ENCODE assay signal across 12 mouse cellular contexts in genomic region chr12:112301411-112301891, GRCm38 (mm10).
DNase-seq lines count a peak whose midpoint lies in the region; ATAC-seq and TF ChIP-seq lines count a peak whose summit lies in the region.
"Had no signal": no experiment of that assay in that cellular context is flagged by ENCODE, and none has a peak within 500 bp of the region (broad histone marks: within the 10 kb centered on the region; RNA-seq: fewer than 3 reads in every experiment).

No protein-coding gene starts in this region.

- WGBS in hindbrain, embryonic 10.5 days = 5% methylated on average over 13 of the region's 13 CpGs
- WGBS in hindbrain, postnatal 0 days = 16% methylated on average over 13 of the region's 13 CpGs
- WGBS in hindbrain, embryonic 14.5 days = 9% methylated on average over 13 of the region's 13 CpGs
- WGBS in neural tube, embryonic 12.5 days = 8% methylated on average over 13 of the region's 13 CpGs

- no peak overlapping the region for H3K4me2 ChIP-seq in hindbrain, postnatal 0 days (ENCODE audit: low read depth, low read length)
- peak overlapping the region; percentile 21 for H3K4me2 ChIP-seq in hindbrain, embryonic 14.5 days (replicated peaks)
- H3K4me2 ChIP-seq in neural tube, embryonic 12.5 days (replicated peaks) = peak overlapping the region; percentile 37

- no peak for TF ChIP-seq CTCF in hindbrain, postnatal 0 days (IDR thresholded peaks at IDR 0.05; ENCODE audit: low read depth)

- no peak overlapping the region for H3K9ac ChIP-seq in hindbrain, postnatal 0 days (replicated peaks; ENCODE audit: low read length)
- H3K9ac ChIP-seq in hindbrain, embryonic 14.5 days = no peak overlapping the region
- no peak overlapping the region for H3K9ac ChIP-seq in neural tube, embryonic 12.5 days

- peak overlapping the region; percentile 23 for H3K4me3 ChIP-seq in hindbrain, embryonic 10.5 days
- H3K4me3 ChIP-seq in hindbrain, postnatal 0 days (ENCODE audit: low read length) = no peak overlapping the region
- H3K4me3 ChIP-seq in hindbrain, embryonic 14.5 days (replicated peaks; ENCODE audit: low read length) = no peak overlapping the region
- no peak overlapping the region for H3K4me3 ChIP-seq in neural tube, embryonic 12.5 days
- H3K4me3 ChIP-seq: left cerebral cortex, adult 2 months had no signal

- peaks cover 78% of the 10 kb centered on the region for H3K27me3 ChIP-seq in hindbrain, embryonic 10.5 days (ENCODE audit: insufficient read depth, poor library complexity, severe bottlenecking)
- H3K27me3 ChIP-seq in hindbrain, postnatal 0 days (ENCODE audit: insufficient read depth, low read length) = no peaks in the 10 kb centered on the region
- peaks cover 9% of the 10 kb centered on the region; the same call in 1 of the 2 replicates for H3K27me3 ChIP-seq in hindbrain, embryonic 14.5 days (ENCODE audit: control insufficient read depth, insufficient read depth, low read length)
- peaks cover 35% of the 10 kb centered on the region for H3K27me3 ChIP-seq in neural tube, embryonic 12.5 days (replicated peaks)

- no peaks in the 10 kb centered on the region for H3K36me3 ChIP-seq in hindbrain, embryonic 10.5 days
- H3K36me3 ChIP-seq in hindbrain, postnatal 0 days (ENCODE audit: insufficient read depth, low read length) = no peaks in the 10 kb centered on the region
- no peaks in the 10 kb centered on the region for H3K36me3 ChIP-seq in hindbrain, embryonic 14.5 days (replicated peaks; ENCODE audit: control insufficient read depth, insufficient read depth)
- H3K36me3 ChIP-seq in neural tube, embryonic 12.5 days = no peaks in the 10 kb centered on the region

- no peak for ATAC-seq in hindbrain, postnatal 0 days
- no peak for ATAC-seq in hindbrain, embryonic 14.5 days (ENCODE audit: low FRiP score)
- ATAC-seq in neural tube, embryonic 12.5 days (ENCODE audit: low FRiP score, low read depth) = 0 out of 2 replicates have a peak, but pooled peaks have one; percentile 8
- ATAC-seq: intestine, postnatal 0 days had no signal

- no peaks in the 10 kb centered on the region for H3K9me3 ChIP-seq in hindbrain, embryonic 10.5 days
- no peaks in the 10 kb centered on the region for H3K9me3 ChIP-seq in hindbrain, postnatal 0 days (ENCODE audit: low read length)
- H3K9me3 ChIP-seq in hindbrain, embryonic 14.5 days (ENCODE audit: control insufficient read depth, low read length) = no peaks in the 10 kb centered on the region
- no peaks in the 10 kb centered on the region for H3K9me3 ChIP-seq in neural tube, embryonic 12.5 days

- peaks cover 56% of the 10 kb centered on the region for H3K4me1 ChIP-seq in hindbrain, embryonic 10.5 days (replicated peaks)
- peaks cover 14% of the 10 kb centered on the region for H3K4me1 ChIP-seq in hindbrain, postnatal 0 days (ENCODE audit: insufficient read depth, low read length)
- peaks cover 18% of the 10 kb centered on the region for H3K4me1 ChIP-seq in hindbrain, embryonic 14.5 days (replicated peaks; ENCODE audit: control insufficient read depth, insufficient read depth, low read length)
- H3K4me1 ChIP-seq in neural tube, embryonic 12.5 days = peaks cover 30% of the 10 kb centered on the region

- H3K27ac ChIP-seq in hindbrain, embryonic 10.5 days = peak overlapping the region; percentile 64
- no peak overlapping the region for H3K27ac ChIP-seq in hindbrain, postnatal 0 days
- no peak overlapping the region for H3K27ac ChIP-seq in hindbrain, embryonic 14.5 days
- no peak overlapping the region for H3K27ac ChIP-seq in neural tube, embryonic 12.5 days
- H3K27ac ChIP-seq: left cerebral cortex, adult 2 months; stomach, postnatal 0 days had no signal

- peak; percentile 75 for DNase-seq in hindbrain, embryonic 10.5 days (ENCODE audit: low spot score)
- no peak for DNase-seq in hindbrain, postnatal 0 days (ENCODE audit: low spot score)
- DNase-seq in embryo, embryonic 9.5 days (ENCODE audit: extremely low spot score) = peak; percentile 61
- no peak for DNase-seq in hindbrain, embryonic 14.5 days (ENCODE audit: low spot score)
- no peak for DNase-seq in cerebellum, adult 9-11 months
- DNase-seq in cerebellum, adult 18-20 months = no peak
- DNase-seq: cerebellum, postnatal 25 days; right cerebral cortex, postnatal 14 days had no signal

Comparison
In these comparisons a context has a peak if more than half of its experiments do, and no peak if none do; other contexts are left out.
1. DNase-seq: peak in hindbrain, embryonic 10.5 days (single experiment) and embryo, embryonic 9.5 days (single experiment); none in hindbrain, postnatal 0 days (single experiment), hindbrain, embryonic 14.5 days (single experiment), cerebellum, adult 9-11 months (single experiment) and cerebellum, adult 18-20 months (0 of 2).